Mouse (Mus musculus) stomach, embryonic 15.5 days (tissue): ENCODE measurements around the gene Hspb1. TPM values are rescaled to one million over a fixed set of nuclear protein-coding genes. Genes with fewer than 3 reads are reported as not detected.

Experiments used
- ATAC-seq: fragments of 200-750 bp; cut with Nextera tagmentation; 2 replicates; pipeline ENCODE4 v1.8.0; 2017; ENCODE audit warnings: low read depth, moderate number of reproducible peaks, moderate TSS enrichment; ENCODE audit not compliant: insufficient read depth, low FRiP score
- H3K27ac ChIP-seq: fragments of 300-500 bp; sonication (generic); 2 replicates; pipeline ENCODE4 v1.5.1; 2015; ENCODE audit warnings: mild to moderate bottlenecking, inconsistent platforms
- H3K27me3 ChIP-seq: fragments of 300-500 bp; sonication (generic); replicated peaks from 2 replicates; pipeline ENCODE4 v1.6.1; 2015; ENCODE audit warnings: inconsistent platforms
- H3K36me3 ChIP-seq: fragments of 300-500 bp; sonication (generic); 2 replicates; pipeline ENCODE4 v1.6.1; 2015; ENCODE audit warnings: inconsistent platforms
- H3K4me1 ChIP-seq: fragments of 300-500 bp; sonication (generic); 2 replicates; pipeline ENCODE4 v1.6.1; 2015; ENCODE audit warnings: inconsistent platforms
- H3K4me2 ChIP-seq: fragments of 300-500 bp; sonication (generic); 2 replicates; pipeline ENCODE4 v1.6.1; 2015; ENCODE audit warnings: mild to moderate bottlenecking, inconsistent platforms
- H3K4me3 ChIP-seq: fragments of 300-500 bp; sonication (generic); replicated peaks from 2 replicates; pipeline ENCODE4 v1.5.1; 2015; ENCODE audit warnings: inconsistent platforms
- H3K9ac ChIP-seq: fragments of 300-500 bp; sonication (generic); 2 replicates; pipeline ENCODE4 v1.6.1; 2015; ENCODE audit warnings: inconsistent platforms
- H3K9me3 ChIP-seq: fragments of 300-500 bp; sonication (generic); 2 replicates; pipeline ENCODE4 v1.6.1; 2016; ENCODE audit warnings: inconsistent platforms
- WGBS: fragments of 180-500 bp; shearing (Covaris S2); methylation state at CpG from one replicate; pipeline ENCODE4 v1.1.7; 2015; 5-methylcytosine and 5-hydroxymethylcytosine counted together
- polyA plus RNA-seq: library from polyadenylated mRNA; unstranded; fragments of >200 nt; fragmentation: Nextera tagmentation; extraction: Ambion mirVana; gene quantifications from 2 replicates; pipeline ENCODE4 v1.2.1, GENCODE M21; 2015

The Hspb1 gene
- polyA plus RNA-seq, 1 experiment from 2014 or later, result 451 TPM

DNA sequence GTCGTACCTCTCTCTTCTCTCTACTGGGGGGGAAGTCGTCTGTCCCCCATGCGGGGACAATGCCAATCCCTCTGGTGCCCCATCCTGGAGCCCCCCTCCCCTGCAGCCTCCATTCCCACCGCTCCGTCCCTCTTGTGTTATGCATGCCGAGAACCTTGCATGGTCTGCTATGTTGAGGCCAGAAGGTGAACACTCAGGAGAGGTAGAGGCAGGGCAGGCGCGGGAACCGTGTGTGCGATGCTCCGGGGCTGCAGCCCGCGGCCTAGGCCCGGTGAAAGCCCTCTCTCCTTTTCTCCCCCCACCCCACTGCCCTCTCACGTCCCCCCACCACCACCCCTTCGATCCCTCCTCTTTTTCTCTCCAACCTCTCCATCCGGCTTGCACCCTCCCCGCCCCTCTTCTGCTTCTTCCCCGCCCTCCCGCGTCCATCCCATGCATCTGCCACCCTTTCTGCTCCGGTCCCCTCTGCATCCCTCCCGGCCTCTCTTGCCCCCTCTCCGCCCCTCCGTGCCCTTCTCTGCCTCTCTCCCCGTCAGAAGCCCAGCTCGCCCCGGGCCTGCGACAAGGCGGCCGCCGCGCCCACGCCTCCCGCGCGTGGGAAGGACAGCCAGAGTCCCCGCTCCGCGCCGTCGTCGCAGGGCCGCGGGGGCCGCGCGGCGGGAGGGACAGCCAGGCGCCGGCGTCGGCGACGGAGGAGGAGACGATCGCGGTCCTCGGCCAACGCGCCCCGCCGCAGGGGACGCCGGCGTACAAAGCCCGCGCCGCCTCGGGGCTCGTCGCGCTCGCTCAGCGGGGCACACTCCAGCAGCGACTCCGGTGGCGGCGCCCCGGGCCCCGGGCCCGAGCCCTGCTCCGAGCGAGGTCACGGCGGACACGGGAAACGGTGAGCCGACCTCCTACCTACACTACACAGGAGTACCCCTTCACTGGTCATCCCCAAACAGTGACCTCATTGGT lies 19.8 kb upstream of the Hspb1 start:
- Histone ChIP-seq H3K36me3 (no peaks in the 10 kb centered on the region), H3K4me2 (peak overlapping the region; percentile 93), H3K4me1 (peaks cover 11% of the 10 kb centered on the region), H3K27me3 (peaks cover 62% of the 10 kb centered on the region), H3K9me3 (no peaks in the 10 kb centered on the region), H3K9ac (0 out of 2 replicates have a peak overlapping the region, but pooled peaks have one; percentile 21), H3K27ac (no peak overlapping the region), H3K4me3 (peak overlapping the region; percentile 50)
- no peak for ATAC-seq
- 2% methylated on average over 86 of the region's 89 CpGs for WGBS

DNA sequence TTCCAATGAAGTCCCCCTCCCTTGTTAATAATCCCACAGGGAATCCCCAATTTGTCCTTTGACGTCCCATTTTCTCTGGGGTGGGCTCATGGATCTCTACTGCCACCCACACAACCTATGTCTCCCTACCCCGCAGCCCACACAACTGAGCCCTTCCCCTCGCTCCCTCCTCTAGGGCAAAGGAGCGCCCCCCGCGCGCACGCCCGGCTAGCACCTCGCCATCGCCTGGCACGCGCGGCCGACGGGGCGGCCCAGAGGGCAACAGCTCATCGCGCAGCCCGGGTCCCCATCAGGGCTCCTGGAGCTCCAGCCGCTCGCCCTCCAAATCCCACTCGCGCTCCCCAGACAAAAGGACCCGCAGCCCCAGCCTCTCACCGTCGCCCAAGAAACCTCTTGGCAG lies 19.1 kb upstream of the Hspb1 start:
- no peak for ATAC-seq
- H3K27me3 ChIP-seq, result peaks cover 64% of the 10 kb centered on the region
- no peak overlapping the region for H3K9ac ChIP-seq

DNA sequence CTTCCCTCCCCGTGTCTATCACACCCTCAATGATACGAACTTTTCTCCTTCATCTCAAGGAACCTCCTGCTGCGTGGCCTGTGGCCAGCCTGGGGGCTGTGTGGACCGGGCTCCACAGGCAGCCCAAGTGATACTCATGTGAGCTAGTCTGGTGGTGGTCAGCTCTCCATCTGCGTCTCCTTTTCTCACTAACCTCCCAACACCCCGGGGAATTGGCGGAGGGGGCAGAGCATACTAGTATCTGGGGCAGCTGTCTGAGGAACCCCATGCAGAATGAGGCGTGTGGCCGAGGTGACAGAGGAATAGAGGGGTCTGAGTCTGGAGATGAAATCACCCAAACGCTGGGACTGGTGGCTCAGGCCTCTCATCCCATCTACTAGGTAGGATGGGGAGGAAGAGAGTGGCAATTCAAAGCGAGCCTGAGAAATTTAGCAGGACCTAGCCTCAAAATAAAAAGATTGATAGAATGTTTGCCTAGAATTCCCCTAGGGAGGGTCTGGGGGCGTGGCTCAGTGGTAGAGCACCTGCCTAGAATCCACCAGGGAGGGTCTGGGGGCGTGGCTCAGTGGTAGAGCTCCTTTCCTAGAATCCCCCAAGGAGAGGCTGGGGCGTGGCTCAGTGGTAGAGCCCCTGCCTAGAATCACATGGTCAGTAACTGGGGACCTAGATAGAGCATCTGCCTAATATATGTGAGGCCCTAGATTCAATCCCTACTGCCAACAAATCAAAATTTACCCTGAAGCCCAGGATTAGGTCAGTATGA lies 17.9 kb upstream of the Hspb1 start:
- no peak overlapping the region for H3K27ac ChIP-seq
- peaks cover 59% of the 10 kb centered on the region for H3K27me3 ChIP-seq
- H3K4me3 ChIP-seq, result no peak overlapping the region
- no peak overlapping the region for H3K4me2 ChIP-seq
- no peak for ATAC-seq
- no peak overlapping the region for H3K9ac ChIP-seq
- WGBS, result 60% methylated on average over 14 of the region's 14 CpGs
- H3K4me1 ChIP-seq, result peaks cover 14% of the 10 kb centered on the region
- H3K36me3 ChIP-seq, result no peaks in the 10 kb centered on the region
- H3K9me3 ChIP-seq, result no peaks in the 10 kb centered on the region

More for the DNA sequence above, 19.1 kb upstream of the Hspb1 start:
- Histone ChIP-seq H3K4me1 (peaks cover 14% of the 10 kb centered on the region), H3K9me3 (no peaks in the 10 kb centered on the region), H3K4me2 (peak overlapping the region; percentile 93), H3K4me3 (peak overlapping the region; percentile 50), H3K36me3 (no peaks in the 10 kb centered on the region), H3K27ac (no peak overlapping the region)
- 4% methylated on average over 27 of the region's 27 CpGs for WGBS

DNA sequence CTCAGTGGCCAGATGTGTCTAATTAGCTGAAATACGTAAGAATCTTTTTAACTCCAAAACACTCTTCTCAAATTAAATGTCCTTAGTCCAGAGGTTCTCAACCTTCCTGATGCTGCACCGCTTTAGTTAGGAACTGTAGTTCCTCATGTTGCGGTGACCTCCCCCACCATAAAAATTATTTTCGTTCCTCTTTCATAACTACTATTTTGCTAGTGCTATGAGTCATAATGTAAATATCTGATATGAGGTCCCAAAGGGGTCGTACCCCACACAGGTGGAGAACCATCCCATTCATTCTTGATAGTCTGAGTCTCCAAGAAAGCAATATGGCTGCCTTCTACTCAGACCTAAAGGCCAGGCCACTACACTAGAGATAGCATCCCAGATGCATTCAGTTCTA lies 17.2 kb upstream of the Hspb1 start:
- WGBS, result 80% methylated on average over 5 of the region's 5 CpGs
- no peak for ATAC-seq
- Histone ChIP-seq H3K27ac (no peak overlapping the region), H3K4me1 (peaks cover 14% of the 10 kb centered on the region), H3K27me3 (peaks cover 58% of the 10 kb centered on the region), H3K36me3 (no peaks in the 10 kb centered on the region), H3K9ac (no peak overlapping the region), H3K9me3 (no peaks in the 10 kb centered on the region), H3K4me2 (no peak overlapping the region), H3K4me3 (no peak overlapping the region)

DNA sequence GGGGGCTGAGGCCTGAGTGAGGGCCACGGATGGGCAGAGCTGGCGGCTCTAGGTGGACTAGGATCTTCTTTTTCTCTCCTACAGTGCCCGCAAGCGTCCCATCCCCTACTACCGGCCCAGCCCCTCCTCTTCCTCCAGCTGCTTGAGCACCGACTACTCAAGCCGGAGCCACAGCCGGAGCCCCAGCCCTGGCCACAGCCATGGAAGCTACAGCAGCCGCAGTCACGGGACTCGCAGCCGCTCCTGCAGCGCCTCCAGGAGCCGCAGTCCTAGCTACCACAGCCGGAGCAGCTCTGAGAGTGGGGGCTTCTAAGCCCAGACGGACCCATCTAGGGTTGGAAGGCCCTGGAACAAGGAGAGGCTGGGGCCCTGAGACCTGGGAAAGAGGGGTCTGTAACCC lies 14.7 kb upstream of the Hspb1 start:
- H3K4me2 ChIP-seq, result peak overlapping the region; percentile 37
- H3K9me3 ChIP-seq, result no peaks in the 10 kb centered on the region
- no peak for ATAC-seq
- H3K27me3 ChIP-seq, result peaks cover 40% of the 10 kb centered on the region
- H3K27ac ChIP-seq, result no peak overlapping the region
- peaks cover 19% of the 10 kb centered on the region for H3K4me1 ChIP-seq
- H3K9ac ChIP-seq, result no peak overlapping the region
- 14% methylated on average over 16 of the region's 16 CpGs for WGBS
- no peak overlapping the region for H3K4me3 ChIP-seq
- H3K36me3 ChIP-seq, result no peaks in the 10 kb centered on the region

DNA sequence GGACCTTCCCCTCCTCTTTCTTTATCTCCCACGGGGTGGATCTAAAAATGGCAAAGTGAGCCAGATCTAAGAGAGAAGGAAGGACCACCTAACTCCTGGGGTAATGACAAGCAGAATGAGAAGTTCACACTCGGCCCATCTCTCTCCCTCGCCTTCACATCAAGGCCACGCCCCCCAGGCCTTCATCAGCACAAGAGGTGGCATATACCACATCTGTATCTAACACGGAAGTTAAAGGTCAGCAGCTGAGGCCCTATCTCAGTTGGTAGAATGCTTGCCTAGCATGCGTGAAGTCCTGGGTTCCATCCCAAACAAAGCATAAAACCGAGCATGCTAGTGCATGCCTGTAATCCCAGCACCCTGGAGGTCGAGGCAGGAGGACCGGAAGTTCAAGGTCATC lies 14.0 kb upstream of the Hspb1 start:
- H3K4me1 ChIP-seq, result peaks cover 14% of the 10 kb centered on the region
- H3K27me3 ChIP-seq, result peaks cover 32% of the 10 kb centered on the region
- no peak overlapping the region for H3K4me2 ChIP-seq
- H3K9ac ChIP-seq, result no peak overlapping the region
- no peak for ATAC-seq
- H3K4me3 ChIP-seq, result no peak overlapping the region
- WGBS, result 50% methylated on average over 9 of the region's 9 CpGs
- no peaks in the 10 kb centered on the region for H3K9me3 ChIP-seq
- no peak overlapping the region for H3K27ac ChIP-seq
- no peaks in the 10 kb centered on the region for H3K36me3 ChIP-seq

DNA sequence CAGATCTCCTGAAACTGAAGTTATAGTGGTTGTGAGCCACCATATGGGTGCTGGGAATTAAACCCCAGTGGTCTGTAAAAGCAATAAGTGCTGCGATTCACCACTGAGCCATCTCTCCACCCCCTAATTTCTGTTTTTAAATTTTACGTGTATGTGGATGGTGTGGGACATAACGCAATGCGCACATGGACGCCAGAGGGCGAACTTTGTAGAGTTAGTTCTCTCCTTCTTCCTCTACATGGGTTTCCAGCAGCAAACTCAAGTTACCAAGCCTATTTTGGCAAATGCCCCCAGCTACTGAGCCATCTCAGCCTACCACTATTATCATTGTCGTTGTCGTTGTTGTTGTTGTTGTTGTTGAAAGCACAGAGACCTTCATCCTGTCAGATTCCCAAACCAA lies 10.5 kb upstream of the Hspb1 start:
- WGBS, result 13% methylated on average over 8 of the region's 8 CpGs

DNA sequence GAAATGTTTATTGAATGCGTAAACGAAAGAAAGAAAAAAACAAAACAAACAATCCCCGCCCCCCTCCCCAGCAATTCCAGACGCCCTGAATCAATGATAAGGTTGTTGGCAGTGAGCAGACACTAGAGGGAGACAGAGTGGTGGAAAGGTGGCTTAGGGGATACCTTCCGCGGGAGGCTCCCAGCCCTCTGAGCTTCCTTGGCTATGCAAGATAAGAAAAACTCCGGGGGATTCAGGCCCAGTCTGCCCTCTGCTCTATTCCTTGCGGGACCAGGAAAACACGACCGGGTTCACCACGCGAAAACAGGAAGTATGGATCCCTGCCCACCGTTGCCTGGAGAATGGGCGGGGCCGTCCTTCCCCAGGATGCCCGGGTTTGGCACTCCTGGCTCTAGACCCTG lies 9.9 kb upstream of the Hspb1 start:
- no peak for ATAC-seq
- no peak overlapping the region for H3K9ac ChIP-seq
- peaks cover 22% of the 10 kb centered on the region for H3K4me1 ChIP-seq
- no peaks in the 10 kb centered on the region for H3K9me3 ChIP-seq
- H3K27me3 ChIP-seq, result 0 out of 2 replicates have a peak, but pooled peaks cover 5% of the 10 kb centered on the region
- H3K36me3 ChIP-seq, result no peaks in the 10 kb centered on the region
- H3K27ac ChIP-seq, result no peak overlapping the region; the same call in 1 of the 2 replicates
- peak overlapping the region; percentile 59 for H3K4me2 ChIP-seq
- H3K4me3 ChIP-seq, result peak overlapping the region; percentile 43
- WGBS, result under 1% methylated on average over 16 of the region's 16 CpGs

More for the DNA sequence above, 10.5 kb upstream of the Hspb1 start:
- peaks cover 8% of the 10 kb centered on the region; the same call in 1 of the 2 replicates for H3K27me3 ChIP-seq
- no peak overlapping the region for H3K9ac ChIP-seq
- H3K4me2 ChIP-seq, result peak overlapping the region; percentile 59
- H3K4me1 ChIP-seq, result peaks cover 22% of the 10 kb centered on the region
- H3K9me3 ChIP-seq, result no peaks in the 10 kb centered on the region
- no peak for ATAC-seq
- H3K36me3 ChIP-seq, result no peaks in the 10 kb centered on the region
- peak overlapping the region; percentile 43; the same call in 1 of the 2 replicates for H3K4me3 ChIP-seq
- H3K27ac ChIP-seq, result no peak overlapping the region

DNA sequence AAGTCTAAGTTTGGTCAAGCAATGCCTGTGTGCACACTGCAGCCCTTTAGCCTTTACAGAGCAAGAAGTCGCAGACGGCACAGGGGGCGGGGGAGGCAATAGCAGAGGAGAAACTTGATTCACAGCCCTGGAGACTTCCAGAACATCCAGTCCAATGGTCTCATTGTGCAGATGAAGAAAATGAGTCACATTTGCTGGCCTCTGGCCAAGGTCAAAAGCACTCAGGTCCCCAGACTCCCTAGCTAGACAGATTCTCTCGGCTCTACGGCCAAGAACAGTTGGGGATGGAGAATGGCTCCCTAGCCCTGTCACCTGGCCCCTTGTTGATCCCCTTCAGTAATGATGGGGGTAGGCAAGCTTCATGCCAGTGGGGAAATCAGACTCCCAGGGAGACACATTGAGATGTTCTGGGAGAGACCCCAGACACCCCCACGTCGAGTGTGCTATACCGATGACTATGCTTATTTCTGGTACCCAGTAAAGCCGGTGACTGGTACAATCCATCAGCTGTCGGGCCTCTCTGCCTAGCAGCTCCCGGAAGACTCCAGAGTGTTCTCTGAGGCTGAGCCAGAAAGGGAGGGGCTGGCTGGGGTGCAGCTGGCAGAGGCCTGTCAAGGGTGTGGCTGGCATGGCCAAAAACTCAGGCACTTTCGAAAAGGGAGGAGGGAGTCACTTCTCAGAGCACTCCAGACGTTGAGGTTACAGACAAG lies 8.1 kb upstream of the Hspb1 start:
- Histone ChIP-seq H3K36me3 (no peaks in the 10 kb centered on the region), H3K9ac (no peak overlapping the region), H3K9me3 (no peaks in the 10 kb centered on the region), H3K4me1 (peaks cover 19% of the 10 kb centered on the region), H3K27ac (peak overlapping the region; percentile 71), H3K4me2 (0 out of 2 replicates have a peak overlapping the region, but pooled peaks have one; percentile 7), H3K4me3 (no peak overlapping the region), H3K27me3 (no peaks in the 10 kb centered on the region)
- WGBS, result 32% methylated on average over 13 of the region's 13 CpGs
- peak; percentile 48 for ATAC-seq

DNA sequence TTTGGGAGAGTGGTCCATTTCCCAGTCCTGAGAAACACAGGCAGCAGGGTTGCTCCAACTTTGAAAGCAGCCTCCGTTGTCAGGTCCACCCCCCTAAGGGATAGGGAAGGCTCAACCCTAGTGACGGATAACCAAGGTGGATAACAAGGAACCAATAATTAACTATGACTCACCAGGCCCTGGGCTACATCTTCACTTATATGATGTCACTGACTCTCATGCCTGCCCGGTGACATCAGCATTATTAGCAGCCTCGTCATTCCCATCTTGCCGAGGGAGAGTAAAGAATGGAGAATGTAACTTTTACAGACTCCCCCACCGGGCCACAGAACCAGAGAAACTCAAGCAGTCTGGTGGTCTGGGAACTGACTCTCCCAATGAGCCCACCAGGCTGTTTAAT lies 3.1 kb upstream of the Hspb1 start:
- no peaks in the 10 kb centered on the region for H3K9me3 ChIP-seq
- H3K36me3 ChIP-seq, result no peaks in the 10 kb centered on the region
- no peak overlapping the region for H3K9ac ChIP-seq
- ATAC-seq, result no peak
- peaks cover 6% of the 10 kb centered on the region for H3K27me3 ChIP-seq
- peaks cover 13% of the 10 kb centered on the region for H3K4me1 ChIP-seq
- WGBS, result 63% methylated on average over 6 of the region's 6 CpGs
- no peak overlapping the region for H3K27ac ChIP-seq
- no peak overlapping the region for H3K4me3 ChIP-seq
- H3K4me2 ChIP-seq, result no peak overlapping the region

DNA sequence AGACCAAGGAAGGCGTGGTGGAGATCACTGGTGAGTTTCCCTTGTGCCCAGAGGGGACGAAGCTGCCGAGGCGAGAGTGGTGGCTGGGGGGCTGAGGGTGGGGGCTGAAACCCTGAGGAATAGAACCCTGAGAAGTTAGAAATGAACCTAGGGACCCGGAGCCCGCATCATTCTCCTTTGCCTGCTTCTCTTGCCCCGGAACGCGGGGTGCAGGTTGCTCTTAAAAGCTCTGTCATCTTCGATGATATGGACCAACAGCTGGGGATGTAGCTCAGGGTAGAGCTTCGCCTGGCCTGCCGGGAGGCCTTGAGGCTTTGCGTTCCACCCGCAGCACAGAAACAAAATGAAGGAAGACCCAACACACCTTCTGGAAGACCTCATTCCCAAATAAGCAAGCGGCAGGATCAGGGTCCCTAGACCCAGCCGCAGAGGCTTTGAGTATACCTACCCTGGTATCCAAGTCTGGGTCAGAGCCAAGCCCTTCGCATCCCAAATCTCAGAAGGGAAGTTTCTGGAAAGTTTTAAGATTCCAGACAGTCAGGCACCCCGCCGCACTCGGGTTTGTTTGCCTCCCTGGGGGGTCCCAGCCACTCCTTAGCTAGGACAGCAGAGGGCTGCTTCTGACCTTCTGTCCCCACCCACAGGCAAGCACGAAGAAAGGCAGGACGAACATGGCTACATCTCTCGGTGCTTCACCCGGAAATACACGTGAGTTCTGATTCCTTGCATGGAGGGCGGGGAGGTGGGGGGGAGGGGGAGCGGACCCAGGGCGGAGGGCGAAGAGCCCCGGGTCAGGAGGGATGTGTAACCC lies 891 bp downstream of the Hspb1 start:
- ATAC-seq, result no peak; the same call in 1 of the 2 replicates
- H3K27ac ChIP-seq, result peak overlapping the region; percentile 40; the same call in 1 of the 2 replicates

More for the DNA sequence above, 891 bp downstream of the Hspb1 start:
- H3K4me2 ChIP-seq, result peak overlapping the region; percentile 57
- WGBS, result 2% methylated on average over 30 of the region's 30 CpGs
- peak overlapping the region; percentile 47 for H3K4me3 ChIP-seq
- no peaks in the 10 kb centered on the region for H3K36me3 ChIP-seq
- H3K4me1 ChIP-seq, result peaks cover 11% of the 10 kb centered on the region
- peak overlapping the region; percentile 32 for H3K9ac ChIP-seq
- H3K27me3 ChIP-seq, result peaks cover 6% of the 10 kb centered on the region
- no peaks in the 10 kb centered on the region for H3K9me3 ChIP-seq
